Comparison of ENCODE assay signal across 29 mouse cellular contexts in genomic region chr6:125663906-125664305, GRCm38 (mm10). TPM values are rescaled to one million over a fixed set of nuclear protein-coding genes. Genes with fewer than 3 reads are reported as not detected.
DNase-seq lines count a peak whose midpoint lies in the region; ATAC-seq and TF ChIP-seq lines count a peak whose summit lies in the region.
"Had no signal": no experiment of that assay in that cellular context is flagged by ENCODE, and none has a peak within 500 bp of the region (broad histone marks: within the 10 kb centered on the region; RNA-seq: fewer than 3 reads in every experiment).

No protein-coding gene starts in this region.

- no peak for TF ChIP-seq POLR2A in kidney, adult 2 months (IDR thresholded peaks at IDR 0.05; ENCODE audit: low read depth, low read length)

- DNase-seq in adrenal gland, postnatal 14 days, result peak; percentile 50
- no peak for DNase-seq in adrenal gland, adult 18-20 months (ENCODE audit: low spot score in 2 of 2)
- peak; percentile 19 for DNase-seq in adrenal gland, postnatal 25 days
- DNase-seq in lung, postnatal 10 days, result peak; percentile 64
- peak; percentile 42 for DNase-seq in lung, postnatal 36 days
- DNase-seq in kidney, adult 2 months, result no peak
- DNase-seq: cerebellum, adult 11 months; cerebellum, adult 2 months; cerebellum, adult 9-11 months; cerebellum, postnatal 25 days; gastrocnemius, postnatal 25 days; heart, adult 18-20 months; heart, postnatal 10 days; heart, postnatal 36 days had no signal

- no peak overlapping the region for H3K4me3 ChIP-seq in kidney, adult 2 months (ENCODE audit: insufficient read depth, low read depth, low read length)
- no peak overlapping the region for H3K4me3 ChIP-seq in liver, embryonic 12.5 days
- H3K4me3 ChIP-seq: embryonic facial prominence, embryonic 10.5 days; embryonic facial prominence, embryonic 13.5 days; erythroblast, embryonic 14.5 days; forebrain, embryonic 12.5 days; forebrain, embryonic 15.5 days; heart, embryonic 12.5 days; heart, embryonic 15.5 days; hindbrain, embryonic 10.5 days; hindbrain, embryonic 13.5 days; intestine, embryonic 15.5 days had no signal

- no peak overlapping the region for H3K4me2 ChIP-seq in liver, embryonic 12.5 days
- H3K4me2 ChIP-seq: embryonic facial prominence, embryonic 13.5 days; forebrain, embryonic 12.5 days; forebrain, embryonic 15.5 days; heart, embryonic 12.5 days; heart, embryonic 15.5 days; hindbrain, embryonic 13.5 days; intestine, embryonic 15.5 days had no signal

- ATAC-seq in liver, embryonic 12.5 days, result no peak
- ATAC-seq: activated CD4-positive, CD25-positive, alpha-beta regulatory T cell, adult 4 months; forebrain, embryonic 15.5 days; hindbrain, embryonic 16.5 days; intestine, embryonic 15.5 days had no signal

- no peaks in the 10 kb centered on the region for H3K4me1 ChIP-seq in kidney, adult 2 months (ENCODE audit: control insufficient read depth, insufficient read depth, low read length)
- H3K4me1 ChIP-seq in liver, embryonic 12.5 days, result no peaks in the 10 kb centered on the region
- H3K4me1 ChIP-seq: embryonic facial prominence, embryonic 10.5 days; forebrain, embryonic 12.5 days; forebrain, embryonic 15.5 days; heart, embryonic 12.5 days; heart, embryonic 15.5 days; hindbrain, embryonic 10.5 days; hindbrain, embryonic 13.5 days; intestine, embryonic 15.5 days had no signal

- no peak overlapping the region for H3K9ac ChIP-seq in liver, embryonic 12.5 days
- H3K9ac ChIP-seq: embryonic facial prominence, embryonic 13.5 days; forebrain, embryonic 12.5 days; forebrain, embryonic 15.5 days; heart, embryonic 12.5 days; heart, embryonic 15.5 days; hindbrain, embryonic 13.5 days; intestine, embryonic 15.5 days had no signal

- TF ChIP-seq CTCF in kidney, adult 2 months (conservative IDR thresholded peaks at IDR 0.05; ENCODE audit: insufficient read depth, insufficient read length, low read depth, low read length), result no peak

- H3K27ac ChIP-seq in kidney, adult 2 months (ENCODE audit: insufficient read depth, low read depth, low read length), result no peak overlapping the region
- H3K27ac ChIP-seq in liver, embryonic 12.5 days, result no peak overlapping the region
- H3K27ac ChIP-seq: embryonic facial prominence, embryonic 10.5 days; embryonic facial prominence, embryonic 13.5 days; forebrain, embryonic 12.5 days; forebrain, embryonic 15.5 days; heart, embryonic 15.5 days; hindbrain, embryonic 10.5 days; hindbrain, embryonic 13.5 days; intestine, embryonic 15.5 days had no signal

- H3K36me3 ChIP-seq in kidney, adult 2 months (ENCODE audit: control insufficient read depth, insufficient read depth, low read length), result no peaks in the 10 kb centered on the region
- no peaks in the 10 kb centered on the region for H3K36me3 ChIP-seq in liver, embryonic 12.5 days
- H3K36me3 ChIP-seq: embryonic facial prominence, embryonic 10.5 days; embryonic facial prominence, embryonic 13.5 days; forebrain, embryonic 12.5 days; forebrain, embryonic 15.5 days; heart, embryonic 12.5 days; heart, embryonic 15.5 days; hindbrain, embryonic 10.5 days; hindbrain, embryonic 13.5 days; intestine, embryonic 15.5 days had no signal

- no peaks in the 10 kb centered on the region for H3K27me3 ChIP-seq in kidney, adult 2 months (replicated peaks; ENCODE audit: control insufficient read depth, insufficient read depth, low read length)
- H3K27me3 ChIP-seq in liver, embryonic 12.5 days (replicated peaks), result no peaks in the 10 kb centered on the region
- H3K27me3 ChIP-seq: embryonic facial prominence, embryonic 13.5 days; forebrain, embryonic 12.5 days; forebrain, embryonic 15.5 days; hindbrain, embryonic 13.5 days; intestine, embryonic 15.5 days had no signal

- no peaks in the 10 kb centered on the region for H3K9me3 ChIP-seq in liver, embryonic 12.5 days (replicated peaks)
- H3K9me3 ChIP-seq: embryonic facial prominence, embryonic 10.5 days; embryonic facial prominence, embryonic 13.5 days; forebrain, embryonic 12.5 days; forebrain, embryonic 15.5 days; heart, embryonic 12.5 days; heart, embryonic 15.5 days; hindbrain, embryonic 10.5 days; hindbrain, embryonic 13.5 days; intestine, embryonic 15.5 days had no signal

- WGBS in kidney, adult 2 months, result 52% methylated on average over 2 of the region's 2 CpGs
- WGBS in liver, embryonic 12.5 days (ENCODE audit: insufficient replicate concordance), result 63% methylated on average over 2 of the region's 2 CpGs

RNA-seq across cellular contexts. Expression of gene Ano2, which starts 26.3 kb away (rescaled TPM):
- 0.26 TPM in 1 of 2 replicates, not detected in the other for total RNA-seq in adrenal gland, postnatal 14 days (2021)
- under 1 TPM in 1 of 2 experiments, not detected in 1; 0.10 TPM for total RNA-seq in adrenal gland, adult 18-20 months (2021)
- not detected in 2 replicates for total RNA-seq in adrenal gland, postnatal 25 days (2021)
- polyA plus RNA-seq in kidney, adult 2 months (2012; rRNA removed), result 0.04 and 0.08 TPM in 2 replicates
- 0.12 and 0.15 TPM in 2 replicates for polyA plus RNA-seq in liver, embryonic 12.5 days (2016; fragmentation: Nextera tagmentation; extraction: Ambion mirVana)
- total RNA-seq: common myeloid progenitor, adult 5-6 weeks; gastrocnemius, postnatal 25 days; heart, adult 18-20 months; heart, postnatal 10 days; heart, postnatal 36 days had no signal
- polyA plus RNA-seq: activated CD4-positive, CD25-positive, alpha-beta regulatory T cell, adult 4 months; gonadal fat pad, adult 2 months had no signal

Comparison
In these comparisons a context has a peak if more than half of its experiments do, and no peak if none do; other contexts are left out.
1. DNase-seq: peak in adrenal gland, postnatal 14 days (single experiment), adrenal gland, postnatal 25 days (single experiment), lung, postnatal 10 days (single experiment) and lung, postnatal 36 days (single experiment); none in adrenal gland, adult 18-20 months (0 of 2) and kidney, adult 2 months (single experiment).